In the genomic region with DNA sequence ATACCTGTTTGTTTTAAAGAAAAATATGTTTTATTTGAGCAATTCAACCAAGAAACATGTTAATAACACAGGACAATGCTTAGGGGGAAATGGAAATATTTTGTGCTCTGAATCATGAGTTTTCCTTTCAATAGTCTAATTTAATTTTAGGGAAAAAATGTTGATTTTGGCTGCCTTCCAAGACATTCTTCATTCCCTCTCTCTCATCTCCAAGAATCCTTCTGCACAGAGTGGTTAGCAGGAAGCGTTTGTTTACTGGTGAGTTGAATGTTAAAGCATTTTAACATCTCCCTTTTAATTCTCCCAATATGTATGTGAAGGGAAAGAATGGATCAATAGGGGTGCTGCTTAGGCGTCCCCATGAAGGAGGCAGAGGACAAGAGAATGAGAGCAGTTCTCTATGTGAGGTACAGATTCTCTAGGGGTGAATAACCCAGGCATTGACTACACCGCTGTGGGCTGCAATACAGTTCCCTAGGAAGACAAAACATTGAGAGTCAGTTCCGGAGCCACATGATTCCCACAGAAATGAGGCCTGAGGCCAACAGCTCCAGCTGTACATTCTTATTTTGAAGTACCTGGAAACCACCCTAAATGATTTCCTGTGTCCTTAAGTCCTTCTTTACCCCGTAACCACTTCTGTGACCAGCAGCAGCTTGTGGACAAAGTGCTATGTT, we compare ENCODE assay signal across 8 mouse cellular contexts.
DNase-seq lines count a peak whose midpoint lies in the region; ATAC-seq and TF ChIP-seq lines count a peak whose summit lies in the region.
"Had no signal": no experiment of that assay in that cellular context is flagged by ENCODE, and none has a peak within 500 bp of the region (broad histone marks: within the 10 kb centered on the region; RNA-seq: fewer than 3 reads in every experiment).

No protein-coding gene starts in this region.

- no peak for TF ChIP-seq CTCF in liver, adult 2 months (IDR thresholded peaks at IDR 0.05; ENCODE audit: low read depth, low read length)

- no peaks in the 10 kb centered on the region for H3K27me3 ChIP-seq in liver, adult 2 months (ENCODE audit: control insufficient read depth, insufficient read depth, low read length)
- no peaks in the 10 kb centered on the region for H3K27me3 ChIP-seq in liver, embryonic 12.5 days (replicated peaks)
- H3K27me3 ChIP-seq in embryonic facial prominence, embryonic 13.5 days = no peaks in the 10 kb centered on the region
- H3K27me3 ChIP-seq in heart, embryonic 16.5 days (ENCODE audit: control insufficient read depth, insufficient read depth, low read length) = no peaks in the 10 kb centered on the region

- H3K36me3 ChIP-seq in liver, adult 2 months (ENCODE audit: control insufficient read depth, insufficient read depth, low read length) = no peaks in the 10 kb centered on the region
- no peaks in the 10 kb centered on the region for H3K36me3 ChIP-seq in liver, embryonic 12.5 days
- no peaks in the 10 kb centered on the region for H3K36me3 ChIP-seq in embryonic facial prominence, embryonic 13.5 days
- H3K36me3 ChIP-seq in heart, embryonic 16.5 days (ENCODE audit: control insufficient read depth, insufficient read depth) = no peaks in the 10 kb centered on the region

- H3K9me3 ChIP-seq in liver, embryonic 12.5 days (replicated peaks) = no peaks in the 10 kb centered on the region
- no peaks in the 10 kb centered on the region for H3K9me3 ChIP-seq in embryonic facial prominence, embryonic 13.5 days
- no peaks in the 10 kb centered on the region for H3K9me3 ChIP-seq in heart, embryonic 16.5 days (replicated peaks; ENCODE audit: control insufficient read depth, low read length)

- no peak overlapping the region for H3K4me3 ChIP-seq in liver, adult 2 months (ENCODE audit: insufficient read depth, low read depth, low read length)
- H3K4me3 ChIP-seq in liver, embryonic 12.5 days = no peak overlapping the region
- no peak overlapping the region for H3K4me3 ChIP-seq in embryonic facial prominence, embryonic 13.5 days
- H3K4me3 ChIP-seq in heart, embryonic 16.5 days (ENCODE audit: low read length) = no peak overlapping the region

- no peak for ATAC-seq in liver, embryonic 12.5 days
- ATAC-seq in embryonic facial prominence, embryonic 13.5 days (ENCODE audit: insufficient number of reproducible peaks, insufficient read depth, low FRiP score, low TSS enrichment, low read depth) = no peak
- no peak for ATAC-seq in heart, embryonic 16.5 days (replicated peaks; ENCODE audit: extremely low read depth, insufficient read depth, low FRiP score)

- H3K27ac ChIP-seq in liver, adult 2 months (replicated peaks; ENCODE audit: insufficient read depth, low read depth, low read length) = no peak overlapping the region
- H3K27ac ChIP-seq in liver, embryonic 12.5 days = no peak overlapping the region
- H3K27ac ChIP-seq in embryonic facial prominence, embryonic 13.5 days = peak overlapping the region; percentile 78
- H3K27ac ChIP-seq in heart, embryonic 16.5 days (ENCODE audit: low read length) = 0 out of 2 replicates have a peak overlapping the region, but pooled peaks have one; percentile 25
- H3K27ac ChIP-seq: macrophage had no signal

- DNase-seq in liver, adult 2 months (ENCODE audit: extremely low read depth, low read depth, low spot score) = peak; percentile 22
- DNase-seq in lung, postnatal 14 days = peak; percentile 1
- no peak for DNase-seq in layer of hippocampus, postnatal 10 days (ENCODE audit: low spot score in 2 of 2)
- DNase-seq in layer of hippocampus, postnatal 14 days (ENCODE audit: low spot score in 2 of 2) = no peak

- WGBS in liver, adult 2 months = 73% methylated on average over 5 of the region's 5 CpGs
- 60% methylated on average over 5 of the region's 5 CpGs for WGBS in liver, embryonic 12.5 days (ENCODE audit: insufficient replicate concordance)
- 29% methylated on average over 5 of the region's 5 CpGs for WGBS in embryonic facial prominence, embryonic 13.5 days
- WGBS in heart, embryonic 16.5 days = 39% methylated on average over 5 of the region's 5 CpGs

- H3K79me2 ChIP-seq in liver, adult 2 months (ENCODE audit: control insufficient read depth, insufficient read depth, low read length) = no peaks in the 10 kb centered on the region

- H3K4me2 ChIP-seq in liver, embryonic 12.5 days = no peak overlapping the region
- no peak overlapping the region for H3K4me2 ChIP-seq in embryonic facial prominence, embryonic 13.5 days
- no peak overlapping the region for H3K4me2 ChIP-seq in heart, embryonic 16.5 days (ENCODE audit: low read depth, low read length)

- H3K9ac ChIP-seq in liver, adult 2 months (ENCODE audit: low read depth, low read length) = no peak overlapping the region
- H3K9ac ChIP-seq in liver, embryonic 12.5 days = no peak overlapping the region
- H3K9ac ChIP-seq in embryonic facial prominence, embryonic 13.5 days = no peak overlapping the region
- no peak overlapping the region for H3K9ac ChIP-seq in heart, embryonic 16.5 days (ENCODE audit: low read length)

- H3K4me1 ChIP-seq in liver, adult 2 months (ENCODE audit: control insufficient read depth, insufficient read depth, low read length) = no peaks in the 10 kb centered on the region
- H3K4me1 ChIP-seq in liver, embryonic 12.5 days = no peaks in the 10 kb centered on the region
- peaks cover 10% of the 10 kb centered on the region for H3K4me1 ChIP-seq in embryonic facial prominence, embryonic 13.5 days
- no peaks in the 10 kb centered on the region for H3K4me1 ChIP-seq in heart, embryonic 16.5 days (ENCODE audit: control insufficient read depth, insufficient read depth, low read length)

- no peak for TF ChIP-seq POLR2A in liver, adult 2 months (IDR thresholded peaks at IDR 0.05; ENCODE audit: extremely low read depth, insufficient read depth, low read length)

Comparison
In these comparisons a context has a peak if more than half of its experiments do, and no peak if none do; other contexts are left out.
1. DNase-seq: peak in liver, adult 2 months (single experiment) and lung, postnatal 14 days (single experiment); none in layer of hippocampus, postnatal 10 days (0 of 2) and layer of hippocampus, postnatal 14 days (0 of 2).
2. H3K27ac ChIP-seq: peak in embryonic facial prominence, embryonic 13.5 days (single experiment) and heart, embryonic 16.5 days (single experiment); none in liver, adult 2 months (single experiment) and liver, embryonic 12.5 days (single experiment).